Mouse (Mus musculus) adrenal gland, postnatal 0 days (tissue): ENCODE results near the gene 4931429L15Rik. TPM values are rescaled to one million over a fixed set of nuclear protein-coding genes. Genes with fewer than 3 reads are reported as not detected.

Experiments
- polyA plus RNA-seq: library from polyadenylated mRNA; unstranded; fragments of >200 nt; fragmentation: Nextera tagmentation; extraction: Ambion mirVana; gene quantifications from 2 replicates; pipeline ENCODE4 v1.2.1, GENCODE M21; 2015

4931429L15Rik gene
- not detected in 2 replicates for polyA plus RNA-seq

GRCm38 (mm10) chr9:46319886-46320285 lies at the start of gene 4931429L15Rik:
TSS of gene 4931429L15Rik (minus strand) at chr9:46319986.

GRCm38 (mm10) chr9:46282631-46283436 lies 37.0 kb downstream of the 4931429L15Rik start, which contains the start of gene Bud13:
TSS of gene Bud13 (plus strand) at chr9:46283008.

GRCm38 (mm10) chr9:46272677-46273454 lies 46.9 kb downstream of the 4931429L15Rik start, which contains the start of gene Zpr1:
TSS of gene Zpr1 (plus strand) at chr9:46273064.

GRCm38 (mm10) chr9:46268343-46268873 lies 51.4 kb downstream of the 4931429L15Rik start, which contains the start of gene Apoa5:
TSS of gene Apoa5 (plus strand) at chr9:46268633.

Other genes with a start within 250 kb of the 4931429L15Rik start
- gene Apoa1, start 91.4 kb downstream of the 4931429L15Rik start, polyA plus RNA-seq, result 594 and 918 TPM in 2 replicates
- 20.8 and 41.9 TPM in 2 replicates for gene Apoc3, start 84.3 kb downstream of the 4931429L15Rik start, polyA plus RNA-seq
- 25.9 and 79.2 TPM in 2 replicates for gene Apoa4, start 79.3 kb downstream of the 4931429L15Rik start, polyA plus RNA-seq
- 20.8 and 25.8 TPM in 2 replicates for gene Apoa5, start 51.4 kb downstream of the 4931429L15Rik start, polyA plus RNA-seq
- gene Zpr1, start 46.9 kb downstream of the 4931429L15Rik start, polyA plus RNA-seq, result 26.6 and 41.4 TPM in 2 replicates
- gene Bud13, start 37.0 kb downstream of the 4931429L15Rik start, polyA plus RNA-seq, result 8.6 and 10.0 TPM in 2 replicates